Mouse (Mus musculus): ENCODE data around the gene Heatr1. TPM values are rescaled to one million over a fixed set of nuclear protein-coding genes. Genes with fewer than 3 reads are reported as not detected.

Gene Heatr1
- total and polyA plus RNA-seq, 3 experiments, result 130 to 468 (median 156) TPM

- Histone ChIP-seq H3K9ac (ENCODE audit: control insufficient read depth, low read depth, low read length, poor library complexity, severe bottlenecking) (no peak overlapping the region), H3K4me1 (ENCODE audit: control insufficient read depth in 1 of 2, insufficient read depth in 2 of 2, low read length in 2 of 2) (peaks cover 0 to 5% of the 10 kb centered on the region in 2 experiments; a peak in 1 of 4 replicates), H3K9me3 (replicated peaks; ENCODE audit: insufficient read depth, low read length) (no peaks in the 10 kb centered on the region), H3K36me3 (ENCODE audit: control insufficient read depth in 1 of 2, insufficient read depth in 2 of 2, low read length in 2 of 2) (no peaks in the 10 kb centered on the region), H3K4me3 (ENCODE audit: control insufficient read depth in 1 of 2, insufficient read depth in 1 of 2, low read depth in 2 of 2, low read length in 2 of 2) (no peak overlapping the region), H3K27ac (ENCODE audit: control insufficient read depth, low read depth, low read length) (no peak overlapping the region), H3K79me2 (ENCODE audit: control insufficient read depth, insufficient read depth, low read length, poor library complexity) (no peaks in the 10 kb centered on the region), H3K27me3 (ENCODE audit: control insufficient read depth in 1 of 2, insufficient read depth in 2 of 2, low read length in 2 of 2) (no peaks in the 10 kb centered on the region)
- DNase-seq (ENCODE audit: low read depth, low spot score), result peak; percentile 70
- TF ChIP-seq TAL1 (IDR thresholded peaks at IDR 0.05; ENCODE audit: low read length) (0 out of 2 replicates have a peak, but pooled peaks have one; percentile 23), EP300 (IDR thresholded peaks at IDR 0.05; ENCODE audit: low read depth in 1 of 2, low read length in 2 of 2) (peak in 1 of 2 experiments; percentile 57; a peak in 3 of 4 replicates), TCF12 (IDR thresholded peaks at IDR 0.05; ENCODE audit: low read depth, low read length) (0 out of 2 replicates have a peak, but pooled peaks have one; percentile 22), JUND (IDR thresholded peaks at IDR 0.05; ENCODE audit: low read depth, low read length) (no peak), GATA1 (IDR thresholded peaks at IDR 0.05; ENCODE audit: low read depth, low read length) (peak; percentile 75), RCOR1 (IDR thresholded peaks at IDR 0.05; ENCODE audit: low read depth, low read length) (peak; percentile 46; the same call in 1 of the 2 replicates), MAFK (IDR thresholded peaks at IDR 0.05; ENCODE audit: borderline replicate concordance, low read depth, low read length) (no peak)
Measured at GRCm38 (mm10) chr13:12372755-12373154, 22.1 kb upstream of the Heatr1 start.

- no peak overlapping the region for H3K4me3 ChIP-seq (ENCODE audit: control insufficient read depth in 1 of 2, insufficient read depth in 1 of 2, low read depth in 2 of 2, low read length in 2 of 2)
- H3K79me2 ChIP-seq (ENCODE audit: control insufficient read depth, insufficient read depth, low read length, poor library complexity), result no peaks in the 10 kb centered on the region
- no peaks in the 10 kb centered on the region for H3K9me3 ChIP-seq (replicated peaks; ENCODE audit: insufficient read depth, low read length)
- no peak for DNase-seq (ENCODE audit: low read depth, low spot score)
- no peak for TF ChIP-seq USF1 (IDR thresholded peaks at IDR 0.05; ENCODE audit: low read depth, low read length)
- no peak for TF ChIP-seq POLR2AphosphoS2 (IDR thresholded peaks at IDR 0.05; ENCODE audit: low read length)
- no peak for TF ChIP-seq POLR2A (IDR thresholded peaks at IDR 0.05; ENCODE audit: control insufficient read depth in 1 of 2, insufficient read depth in 1 of 2, low read depth in 1 of 2, low read length in 2 of 2, poor library complexity in 1 of 2)
- TF ChIP-seq ZMIZ1 (IDR thresholded peaks at IDR 0.05; ENCODE audit: low read depth, low read length), result no peak
- TF ChIP-seq MYC (IDR thresholded peaks at IDR 0.05; ENCODE audit: low read depth, low read length), result no peak
- no peak for TF ChIP-seq E2F4 (IDR thresholded peaks at IDR 0.05; ENCODE audit: borderline replicate concordance, low read depth, low read length)
- no peak for TF ChIP-seq USF2 (IDR thresholded peaks at IDR 0.05; ENCODE audit: borderline replicate concordance in 1 of 2, insufficient read depth in 1 of 2, low read depth in 1 of 2, low read length in 2 of 2)
- TF ChIP-seq NELFE (IDR thresholded peaks at IDR 0.05; ENCODE audit: low read depth, low read length), result no peak
- no peak for TF ChIP-seq TBP (IDR thresholded peaks at IDR 0.05; ENCODE audit: low read depth, low read length)
- TF ChIP-seq POLR2AphosphoS5 (IDR thresholded peaks at IDR 0.05; ENCODE audit: borderline replicate concordance, low read depth, low read length), result no peak
- no peak for TF ChIP-seq GABPA (IDR thresholded peaks at IDR 0.05; ENCODE audit: low read depth, low read length)
- TF ChIP-seq ZKSCAN1 (IDR thresholded peaks at IDR 0.05; ENCODE audit: low read depth, low read length), result no peak
- TF ChIP-seq TCF12 (IDR thresholded peaks at IDR 0.05; ENCODE audit: low read depth, low read length), result no peak
- no peak for TF ChIP-seq CHD1 (IDR thresholded peaks at IDR 0.05; ENCODE audit: low read depth, low read length)
- no peak for TF ChIP-seq ZC3H11A (IDR thresholded peaks at IDR 0.05; ENCODE audit: low read depth, low read length)
- no peak for TF ChIP-seq MXI1 (IDR thresholded peaks at IDR 0.05; ENCODE audit: low read depth, low read length)
- no peak for TF ChIP-seq CHD2 (IDR thresholded peaks at IDR 0.05; ENCODE audit: low read length)
- TF ChIP-seq MEF2A (IDR thresholded peaks at IDR 0.05; ENCODE audit: extremely low read depth, insufficient replicate concordance, low read depth, low read length, poor library complexity, severe bottlenecking), result no peak
- TF ChIP-seq TAL1 (IDR thresholded peaks at IDR 0.05; ENCODE audit: low read length), result no peak
- TF ChIP-seq NRF1 (IDR thresholded peaks at IDR 0.05; ENCODE audit: insufficient read depth, low read depth, low read length, poor library complexity, severe bottlenecking), result no peak
- H3K27ac ChIP-seq (ENCODE audit: control insufficient read depth, low read depth, low read length), result no peak overlapping the region
- H3K36me3 ChIP-seq (ENCODE audit: control insufficient read depth in 1 of 2, insufficient read depth in 2 of 2, low read length in 2 of 2), result peaks cover 0 to 7% of the 10 kb centered on the region in 2 experiments; a peak in 2 of 4 replicates
- no peaks in the 10 kb centered on the region for H3K27me3 ChIP-seq (ENCODE audit: control insufficient read depth in 1 of 2, insufficient read depth in 2 of 2, low read length in 2 of 2)
- no peak overlapping the region for H3K9ac ChIP-seq (ENCODE audit: control insufficient read depth, low read depth, low read length, poor library complexity, severe bottlenecking)
- H3K4me1 ChIP-seq (ENCODE audit: control insufficient read depth in 1 of 2, insufficient read depth in 2 of 2, low read length in 2 of 2), result peaks cover 0 to 9% of the 10 kb centered on the region in 2 experiments; a peak in 2 of 4 replicates
Measured at GRCm38 (mm10) chr13:12376778-12377177, 18.0 kb upstream of the Heatr1 start.
